ENCODE assay signal across 7 mouse cellular contexts in the genomic region with DNA sequence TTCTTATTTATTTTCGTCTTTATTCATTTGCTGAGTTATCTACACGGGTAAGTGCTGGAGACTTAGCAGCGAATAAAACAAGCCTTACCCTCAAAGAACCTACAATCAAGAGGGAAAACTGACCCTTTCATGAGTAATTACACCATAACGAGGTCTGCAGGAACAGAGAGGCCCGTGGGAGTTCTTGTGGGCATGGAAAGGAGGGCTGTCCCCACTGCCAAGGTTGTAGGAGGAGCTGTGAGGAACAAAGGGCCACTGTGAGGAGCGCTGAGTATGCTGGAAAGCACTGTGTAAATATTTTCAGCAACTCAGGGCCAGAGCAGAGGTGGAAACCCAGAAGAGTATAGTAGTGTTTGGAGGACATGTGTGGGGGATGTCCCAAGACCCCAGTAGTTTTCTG.
DNase-seq lines count a peak whose midpoint lies in the region; ATAC-seq lines count a peak whose summit lies in the region.

No protein-coding gene starts in this region.

- H3K27me3 ChIP-seq in forebrain, embryonic 14.5 days (replicated peaks; ENCODE audit: control insufficient read depth, insufficient read depth, low read length) = no peaks in the 10 kb centered on the region
- no peaks in the 10 kb centered on the region for H3K27me3 ChIP-seq in limb, embryonic 11.5 days (ENCODE audit: control insufficient read depth, insufficient read depth, low read length)
- no peaks in the 10 kb centered on the region for H3K27me3 ChIP-seq in neural tube, embryonic 14.5 days (ENCODE audit: control insufficient read depth, insufficient read depth, low read length)

- H3K9ac ChIP-seq in forebrain, embryonic 14.5 days (ENCODE audit: low read length) = 0 out of 2 replicates have a peak overlapping the region, but pooled peaks have one; percentile 3
- H3K9ac ChIP-seq in limb, embryonic 11.5 days (ENCODE audit: low read length) = no peak overlapping the region
- H3K9ac ChIP-seq in neural tube, embryonic 14.5 days (replicated peaks; ENCODE audit: low read depth, low read length) = no peak overlapping the region

- no peak overlapping the region for H3K4me2 ChIP-seq in forebrain, embryonic 14.5 days (ENCODE audit: low read length)
- H3K4me2 ChIP-seq in limb, embryonic 11.5 days (ENCODE audit: low read depth, severe bottlenecking) = no peak overlapping the region
- H3K4me2 ChIP-seq in neural tube, embryonic 14.5 days (ENCODE audit: low read depth, low read length) = no peak overlapping the region

- WGBS in forebrain, embryonic 14.5 days = 4% methylated on average over 6 of the region's 6 CpGs
- 14% methylated on average over 6 of the region's 6 CpGs for WGBS in limb, embryonic 11.5 days
- WGBS in neural tube, embryonic 14.5 days = 15% methylated on average over 6 of the region's 6 CpGs

- no peaks in the 10 kb centered on the region for H3K9me3 ChIP-seq in forebrain, embryonic 14.5 days (replicated peaks; ENCODE audit: control insufficient read depth, low read length)
- H3K9me3 ChIP-seq in limb, embryonic 11.5 days (ENCODE audit: control insufficient read depth, low read length) = no peaks in the 10 kb centered on the region
- no peaks in the 10 kb centered on the region for H3K9me3 ChIP-seq in neural tube, embryonic 14.5 days (ENCODE audit: control insufficient read depth, low read length)

- DNase-seq in right cerebral cortex, postnatal 10 days (ENCODE audit: low spot score in 2 of 2) = peak; percentile 50 to 58
- DNase-seq in right cerebral cortex, postnatal 14 days = no peak
- peak; percentile 84 for DNase-seq in forebrain, embryonic 14.5 days (ENCODE audit: low spot score)
- DNase-seq in limb, embryonic 11.5 days (ENCODE audit: low spot score) = peak; percentile 73
- no peak for DNase-seq in spleen, adult 12 weeks (ENCODE audit: low spot score)

- peak overlapping the region; percentile 49 for H3K27ac ChIP-seq in forebrain, embryonic 14.5 days (ENCODE audit: low read depth, low read length)
- peak overlapping the region; percentile 63; the same call in 1 of the 2 replicates for H3K27ac ChIP-seq in limb, embryonic 11.5 days (replicated peaks; ENCODE audit: low read depth, low read length)
- H3K27ac ChIP-seq in neural tube, embryonic 14.5 days (ENCODE audit: low read depth, low read length) = peak overlapping the region; percentile 25; the same call in 1 of the 2 replicates

- peaks cover 18% of the 10 kb centered on the region for H3K4me1 ChIP-seq in forebrain, embryonic 14.5 days (ENCODE audit: control insufficient read depth, insufficient read depth, low read length)
- peaks cover 47% of the 10 kb centered on the region for H3K4me1 ChIP-seq in limb, embryonic 11.5 days (ENCODE audit: control insufficient read depth, insufficient read depth, low read length)
- peaks cover 8% of the 10 kb centered on the region for H3K4me1 ChIP-seq in neural tube, embryonic 14.5 days (ENCODE audit: control insufficient read depth, insufficient read depth, low read length)

- no peaks in the 10 kb centered on the region for H3K36me3 ChIP-seq in forebrain, embryonic 14.5 days (ENCODE audit: control insufficient read depth, insufficient read depth, low read length)
- no peaks in the 10 kb centered on the region for H3K36me3 ChIP-seq in limb, embryonic 11.5 days (ENCODE audit: control insufficient read depth, insufficient read depth, low read length)
- no peaks in the 10 kb centered on the region for H3K36me3 ChIP-seq in neural tube, embryonic 14.5 days (ENCODE audit: control insufficient read depth, insufficient read depth, low read length)

- ATAC-seq in forebrain, embryonic 14.5 days = peak; percentile 90
- peak; percentile 83; the same call in 1 of the 2 replicates for ATAC-seq in limb, embryonic 11.5 days (ENCODE audit: insufficient number of reproducible peaks, low FRiP score, low TSS enrichment, low read depth)
- peak; percentile 77; the same call in 1 of the 2 replicates for ATAC-seq in neural tube, embryonic 14.5 days (ENCODE audit: low read depth)
- ATAC-seq in inflammation-experienced regulatory T-cells, adult 6 months = no peak

- no peak overlapping the region for H3K4me3 ChIP-seq in forebrain, embryonic 14.5 days (ENCODE audit: low read depth, low read length)
- H3K4me3 ChIP-seq in limb, embryonic 11.5 days (ENCODE audit: low read depth, low read length) = no peak overlapping the region
- no peak overlapping the region for H3K4me3 ChIP-seq in neural tube, embryonic 14.5 days (ENCODE audit: low read depth, low read length)

Comparison
In these comparisons a context has a peak if more than half of its experiments do, and no peak if none do; other contexts are left out.
1. DNase-seq: peak in right cerebral cortex, postnatal 10 days (2 of 2), forebrain, embryonic 14.5 days (single experiment) and limb, embryonic 11.5 days (single experiment); none in right cerebral cortex, postnatal 14 days (single experiment) and spleen, adult 12 weeks (single experiment).
2. Peak in every context shown above with its lines, with median percentiles within 50 percentile points of each other: H3K27ac ChIP-seq.